Mouse (Mus musculus) NIH3T3 (cell line): ENCODE measurements around the gene Btbd16.

Source experiments
- DNase-seq: peaks from one replicate; pipeline ENCODE4 v3.0.0-alpha.2; 2012; ENCODE audit warnings: low read depth

Gene Btbd16

GRCm38 (mm10) chr7:130865613-130866591 lies 92.0 kb downstream of the Btbd16 start, which contains the start of gene Plekha1:
Gene Plekha1, plus strand, starts transcription at chr7:130865756.
- peak; percentile 98 for DNase-seq

GRCm38 (mm10) chr7:130866640-130867039 lies 92.8 kb downstream of the Btbd16 start:
- DNase-seq = peak; percentile 47

- DNase-seq = peak; percentile 16
These were observed 93.4 kb downstream of the Btbd16 start for GRCm38 (mm10) chr7:130867256-130867655.
